Mouse (Mus musculus): ENCODE data around the gene Cd59b.
"Not testable (repeated sequence)": the region's sequence is repeated elsewhere in the genome, so short reads cannot be mapped to it uniquely, and the experiment has no call there.

DNA sequence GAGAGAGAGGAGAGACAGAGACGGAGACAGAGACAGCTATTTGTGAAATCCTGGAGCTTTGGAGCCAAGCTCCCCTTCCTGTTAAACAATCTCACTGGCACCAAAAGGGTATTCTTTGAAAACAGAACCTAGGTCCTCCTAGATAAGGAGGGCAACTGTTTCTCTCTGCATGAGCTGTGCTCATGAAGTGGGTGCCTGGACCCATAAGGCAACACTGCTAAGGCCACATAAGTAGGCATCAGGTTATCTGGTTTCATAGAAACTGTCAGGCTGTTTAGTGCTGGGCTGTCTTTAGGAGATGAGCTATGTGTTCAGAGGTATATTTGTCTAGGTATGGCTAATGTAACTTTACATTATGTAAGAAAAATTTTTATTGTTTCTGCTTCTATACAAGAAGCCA lies 17.9 kb downstream of the Cd59b start:
- not testable (repeated sequence) for TF ChIP-seq MAX (IDR thresholded peaks at IDR 0.05); CTCF (IDR thresholded peaks at IDR 0.05; ENCODE audit: control insufficient read depth, insufficient read depth, insufficient read length); USF1 (IDR thresholded peaks at IDR 0.05; ENCODE audit: low read depth); MYOG (IDR thresholded peaks at IDR 0.05; ENCODE audit: control insufficient read depth, extremely low read depth, insufficient read length); MYOD1 (IDR thresholded peaks at IDR 0.05; ENCODE audit: control insufficient read depth, insufficient read length, low read depth); CEBPB (IDR thresholded peaks at IDR 0.05; ENCODE audit: low read depth); FOSL1 (IDR thresholded peaks at IDR 0.05; ENCODE audit: insufficient read depth, low read length, poor library complexity, severe bottlenecking)

Data from C2C12 (cell line).